Mouse (Mus musculus) large intestine, adult 2 months (tissue): ENCODE measurements around the gene Gm3012. TPM values are rescaled to one million over a fixed set of nuclear protein-coding genes. Genes with fewer than 3 reads are reported as not detected.
"Not testable (repeated sequence)": the region's sequence is repeated elsewhere in the genome, so short reads cannot be mapped to it uniquely, and the experiment has no call there.

Experiments used
- DNase-seq: peaks from one replicate; pipeline ENCODE4 v3.0.0-alpha.2; 2012; ENCODE audit warnings: low read depth, low spot score
- WGBS: fragments of 180-500 bp; shearing (Covaris S2); methylation state at CpG from one replicate; pipeline ENCODE4 v1.1.7; 2018; 5-methylcytosine and 5-hydroxymethylcytosine counted together
- polyA plus RNA-seq: library from polyadenylated mRNA; depleted of rRNA; stranded (reverse); fragments of >200 nt; gene quantifications from 2 replicates; pipeline ENCODE4 v1.2.3, GENCODE M21; 2012; rRNA removed

Gene Gm3012
- not detected in 2 replicates for polyA plus RNA-seq

DNA sequence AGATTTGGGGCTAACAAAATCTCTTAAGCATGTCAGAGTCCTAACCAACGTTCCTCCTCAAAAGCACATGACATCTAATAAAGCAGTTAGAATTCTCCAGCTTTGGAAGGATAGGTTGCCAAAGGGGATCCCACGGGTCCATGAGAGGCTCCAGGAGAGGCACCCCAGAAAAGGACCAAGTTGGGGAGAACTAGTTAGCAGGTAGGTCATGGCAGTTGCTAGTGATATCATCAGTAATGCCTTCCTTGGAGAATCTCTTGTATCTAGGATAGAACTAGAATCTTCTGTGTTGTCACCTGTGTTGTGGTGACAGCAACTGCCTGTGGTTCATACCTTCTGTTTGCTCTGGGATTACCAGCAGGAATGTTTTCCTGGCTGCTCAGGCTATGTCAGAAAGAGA, at the start of gene Gm3012:
Gene Gm3012, plus strand, starts transcription at position 301 of the 400 bp plus-strand sequence.
- WGBS, result no CpG with 5 or more reads among the region's 2 CpGs
- DNase-seq, result not testable (repeated sequence)

- DNase-seq, result not testable (repeated sequence)
- no CpG with 5 or more reads among the region's 32 CpGs for WGBS
Observed at GRCm38 (mm10) chr14:3651730-3652129, 17.4 kb downstream of the Gm3012 start, which contains the start of gene Gm3020. Gene Gm3020, plus strand, starts transcription at chr14:3652030.

GRCm38 (mm10) chr14:3688483-3688882, 54.2 kb downstream of the Gm3012 start, which contains the start of gene Gm3043:
Gene Gm3043, plus strand, starts transcription at chr14:3688783.
- no CpG with 5 or more reads among the region's 3 CpGs for WGBS
- DNase-seq, result not testable (repeated sequence)

Other genes with a start within 250 kb of the Gm3012 start
- gene Gm10413, start 239.4 kb upstream of the Gm3012 start, polyA plus RNA-seq, result not detected in 2 replicates
- gene Gm10409, start 221.9 kb upstream of the Gm3012 start, polyA plus RNA-seq, result not detected in 2 replicates
- gene Gm3005, start 206.4 kb upstream of the Gm3012 start, polyA plus RNA-seq, result 0.05 TPM in 1 of 2 replicates, not detected in the other
- not detected in 2 replicates for gene Gm10408, start 185.1 kb upstream of the Gm3012 start, polyA plus RNA-seq
- gene Gm3020, start 17.5 kb downstream of the Gm3012 start, polyA plus RNA-seq, result not detected in 2 replicates
- gene Gm3043, start 54.3 kb downstream of the Gm3012 start, polyA plus RNA-seq, result not detected in 2 replicates
- 0.18 TPM in 1 of 2 replicates, not detected in the other for gene Gm3002, start 175.6 kb downstream of the Gm3012 start, polyA plus RNA-seq
- gene Gm3033, start 211.7 kb downstream of the Gm3012 start, polyA plus RNA-seq, result 0.06 TPM in 1 of 2 replicates, not detected in the other
- not detected in 2 replicates for gene Gm2916, start 249.7 kb downstream of the Gm3012 start, polyA plus RNA-seq